Mouse (Mus musculus) liver, embryonic 14.5 days (tissue): ENCODE results near the gene Gm42417.

Source experiments
- CTCF ChIP-seq: IDR thresholded peaks from 2 replicates; pipeline ENCODE4 v1.5.1; 2016; ENCODE audit warnings: antibody characterized with exemption, low read depth, control low read depth
- EP300 ChIP-seq: IDR thresholded peaks from 2 replicates; pipeline ENCODE4 v1.6.1; 2016; ENCODE audit warnings: antibody characterized with exemption, low read depth

DNA sequence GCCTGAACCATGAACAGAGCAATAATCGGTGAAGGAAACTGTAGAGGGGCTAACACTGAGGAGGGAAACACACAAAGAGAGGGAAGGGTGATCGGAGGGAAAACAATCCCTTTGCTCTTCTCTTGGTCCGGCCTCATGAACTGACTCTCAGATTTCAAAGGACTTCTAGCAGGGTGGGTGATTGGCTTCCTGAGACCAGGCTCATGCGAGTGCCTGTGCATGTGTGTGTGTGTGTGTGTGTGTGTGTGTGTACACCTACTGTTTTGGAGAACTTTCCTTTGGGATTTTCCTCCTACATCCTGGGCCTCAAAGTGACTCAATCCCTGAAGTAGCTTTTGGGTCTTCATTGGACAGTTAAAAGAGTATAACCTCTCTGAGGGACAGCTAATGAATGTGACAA, 47.1 kb upstream of the Gm42417 start:
- no peak for TF ChIP-seq EP300
- TF ChIP-seq CTCF, result no peak
